Mouse (Mus musculus): ENCODE results near the gene Psmd1.

GRCm38 (mm10) chr1:86048744-86049143 lies 15.4 kb upstream of the Psmd1 start:
- TF ChIP-seq CTCF (IDR thresholded peaks at IDR 0.05; ENCODE audit: extremely low read depth, insufficient read depth, low read length) (no peak), POLR2A (IDR thresholded peaks at IDR 0.05; ENCODE audit: extremely low read depth, insufficient read depth, low read length) (no peak)
